Mouse (Mus musculus) neural tube, embryonic 14.5 days (tissue): ENCODE data around the gene Gramd2. TPM values are rescaled to one million over a fixed set of nuclear protein-coding genes. Genes with fewer than 3 reads are reported as not detected.

Source experiments
- ATAC-seq: fragments of 200-750 bp; cut with Nextera tagmentation; 2 replicates; pipeline ENCODE4 v1.8.0; 2017; ENCODE audit warnings: low read depth, mild to moderate bottlenecking, moderate TSS enrichment, moderate library complexity
- H3K27ac ChIP-seq: fragments of 300-500 bp; sonication (generic); 2 replicates; pipeline ENCODE4 v1.5.1; 2014; ENCODE audit warnings: low read depth, mild to moderate bottlenecking, control low read depth, low read length, moderate library complexity, mixed read lengths
- H3K27me3 ChIP-seq: fragments of 300-500 bp; sonication (generic); 2 replicates; pipeline ENCODE4 v1.6.1; 2014; ENCODE audit warnings: low read length; ENCODE audit not compliant: control insufficient read depth, insufficient read depth
- H3K36me3 ChIP-seq: fragments of 300-500 bp; sonication (generic); 2 replicates; pipeline ENCODE4 v1.6.1; 2014; ENCODE audit warnings: low read length, mixed read lengths; ENCODE audit not compliant: control insufficient read depth, insufficient read depth
- H3K4me1 ChIP-seq: fragments of 300-500 bp; sonication (generic); 2 replicates; pipeline ENCODE4 v1.6.1; 2014; ENCODE audit warnings: low read length; ENCODE audit not compliant: control insufficient read depth, insufficient read depth
- H3K4me2 ChIP-seq: fragments of 300-500 bp; sonication (generic); 2 replicates; pipeline ENCODE4 v1.6.1; 2014; ENCODE audit warnings: mild to moderate bottlenecking, low read depth, low read length, control low read depth
- H3K4me3 ChIP-seq: fragments of 300-500 bp; sonication (generic); 2 replicates; pipeline ENCODE4 v1.5.1; 2014; ENCODE audit warnings: low read depth, low read length, control low read depth, mixed read lengths
- H3K9ac ChIP-seq: fragments of 300-500 bp; sonication (generic); replicated peaks from 2 replicates; pipeline ENCODE4 v1.6.1; 2014; ENCODE audit warnings: low read depth, mild to moderate bottlenecking, control low read depth, low read length, mixed read lengths
- H3K9me3 ChIP-seq: fragments of 300-500 bp; sonication (generic); 2 replicates; pipeline ENCODE4 v1.6.1; 2016; ENCODE audit warnings: low read length; ENCODE audit not compliant: control insufficient read depth
- WGBS: fragments of 180-500 bp; shearing (Covaris S2); extraction: QIAGEN DNeasy Blood & Tissue Kit; methylation state at CpG from one replicate; pipeline ENCODE4 v1.1.7; 2014; 5-methylcytosine and 5-hydroxymethylcytosine counted together
- polyA plus RNA-seq: library from polyadenylated mRNA; unstranded; fragments of >200 nt; fragmentation: Nextera tagmentation; extraction: Ambion mirVana; gene quantifications from 2 replicates; pipeline ENCODE4 v1.2.1, GENCODE M21; 2014

Gramd2 gene
- polyA plus RNA-seq, 1 experiment from 2014 or later, result 6.0 TPM

DNA sequence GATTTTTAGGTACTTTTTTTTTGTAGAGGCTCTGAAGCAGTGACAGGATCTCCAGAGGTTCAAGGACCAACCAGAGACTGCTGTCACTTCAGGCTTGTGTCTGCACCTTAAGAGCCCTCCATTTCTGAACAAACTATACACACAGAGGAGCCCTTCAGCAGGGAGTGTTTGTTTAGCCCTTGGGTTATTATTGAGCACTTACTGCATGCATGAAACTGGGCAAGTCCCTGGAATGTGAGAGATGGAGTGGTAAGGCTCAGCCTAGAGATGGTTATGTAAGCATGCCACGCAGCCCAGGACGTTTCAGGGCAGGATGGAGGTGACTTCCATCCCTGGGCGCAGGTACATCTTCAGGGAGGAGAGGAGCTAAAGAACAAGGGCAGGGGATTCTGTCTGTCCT is 16.4 kb downstream of the Gramd2 start:
- H3K9me3 ChIP-seq, result no peaks in the 10 kb centered on the region
- H3K4me1 ChIP-seq, result peaks cover 5% of the 10 kb centered on the region; the same call in 1 of the 2 replicates
- no peaks in the 10 kb centered on the region for H3K27me3 ChIP-seq
- H3K36me3 ChIP-seq, result no peaks in the 10 kb centered on the region
- no peak overlapping the region for H3K27ac ChIP-seq
- H3K9ac ChIP-seq, result no peak overlapping the region
- H3K4me3 ChIP-seq, result no peak overlapping the region
- WGBS, result 89% methylated on average over 3 of the region's 3 CpGs
- H3K4me2 ChIP-seq, result no peak overlapping the region
- ATAC-seq, result no peak

DNA sequence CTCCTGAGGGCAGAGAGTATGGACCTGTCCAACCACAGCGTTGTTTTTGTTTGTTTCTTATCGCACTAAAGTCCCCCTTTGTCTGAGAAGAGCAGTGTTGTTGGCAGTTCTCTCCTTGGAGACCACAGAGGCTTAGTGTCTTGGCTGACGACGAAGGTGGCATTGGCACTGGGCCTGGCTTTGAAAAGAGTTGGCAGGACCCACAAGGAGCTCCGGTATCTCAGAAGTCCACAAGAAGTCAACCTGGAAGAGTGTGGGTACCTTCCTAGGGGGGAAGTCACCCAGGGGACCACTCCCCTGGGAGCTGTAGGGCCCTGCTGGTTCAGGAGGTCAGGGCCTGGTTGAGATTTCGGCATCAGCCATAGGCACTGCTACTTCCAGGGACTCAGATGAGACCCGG is 21.1 kb downstream of the Gramd2 start:
- Histone ChIP-seq H3K4me3 (no peak overlapping the region), H3K4me1 (no peaks in the 10 kb centered on the region), H3K27me3 (no peaks in the 10 kb centered on the region), H3K36me3 (no peaks in the 10 kb centered on the region), H3K27ac (no peak overlapping the region), H3K4me2 (no peak overlapping the region), H3K9ac (no peak overlapping the region), H3K9me3 (no peaks in the 10 kb centered on the region)
- WGBS, result 85% methylated on average over 7 of the region's 7 CpGs
- no peak for ATAC-seq

DNA sequence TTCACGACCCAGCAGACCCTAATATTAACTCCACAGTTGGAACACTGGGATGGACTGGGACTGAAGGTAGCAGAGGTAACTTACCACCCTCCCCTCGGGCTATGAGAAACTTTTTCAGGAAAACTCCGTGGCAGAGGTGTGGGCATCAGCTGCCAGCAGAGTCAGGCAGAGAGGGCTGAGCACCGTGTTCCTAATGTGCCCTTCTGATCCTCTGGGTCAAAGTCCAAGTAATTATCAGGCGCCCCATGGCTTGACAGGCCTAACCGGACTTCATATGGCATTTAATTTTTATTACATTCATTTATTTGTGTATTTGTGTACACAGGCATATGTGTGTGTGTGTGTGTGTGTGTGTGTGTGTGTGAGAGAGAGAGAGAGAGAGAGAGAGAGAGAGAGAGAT is 23.2 kb downstream of the Gramd2 start:
- no peaks in the 10 kb centered on the region for H3K27me3 ChIP-seq
- no peak for ATAC-seq
- no peak overlapping the region for H3K4me2 ChIP-seq
- no peaks in the 10 kb centered on the region for H3K4me1 ChIP-seq
- 84% methylated on average over 6 of the region's 6 CpGs for WGBS
- H3K4me3 ChIP-seq, result no peak overlapping the region
- no peak overlapping the region for H3K27ac ChIP-seq
- H3K9ac ChIP-seq, result no peak overlapping the region
- no peaks in the 10 kb centered on the region for H3K9me3 ChIP-seq
- H3K36me3 ChIP-seq, result no peaks in the 10 kb centered on the region

- no peak overlapping the region for H3K27ac ChIP-seq
- no peaks in the 10 kb centered on the region for H3K36me3 ChIP-seq
- no peak for ATAC-seq
- no peak overlapping the region for H3K4me3 ChIP-seq
- no peaks in the 10 kb centered on the region for H3K4me1 ChIP-seq
- H3K4me2 ChIP-seq, result no peak overlapping the region
- H3K9me3 ChIP-seq, result no peaks in the 10 kb centered on the region
- WGBS, result 75% methylated on average over 10 of the region's 10 CpGs
- H3K27me3 ChIP-seq, result no peaks in the 10 kb centered on the region
- H3K9ac ChIP-seq, result no peak overlapping the region
These were observed 27.2 kb downstream of the Gramd2 start for GRCm38 (mm10) chr9:59706850-59707825.

GRCm38 (mm10) chr9:59709225-59709624 is 29.3 kb downstream of the Gramd2 start:
- H3K27me3 ChIP-seq, result no peaks in the 10 kb centered on the region
- 70% methylated on average over 3 of the region's 3 CpGs for WGBS
- H3K4me2 ChIP-seq, result no peak overlapping the region
- no peaks in the 10 kb centered on the region for H3K36me3 ChIP-seq
- no peak for ATAC-seq
- no peaks in the 10 kb centered on the region for H3K9me3 ChIP-seq
- no peak overlapping the region for H3K4me3 ChIP-seq
- no peak overlapping the region for H3K9ac ChIP-seq
- no peak overlapping the region for H3K27ac ChIP-seq
- H3K4me1 ChIP-seq, result no peaks in the 10 kb centered on the region

- no peak overlapping the region for H3K4me3 ChIP-seq
- no peak for ATAC-seq
- H3K4me2 ChIP-seq, result no peak overlapping the region
- H3K9ac ChIP-seq, result no peak overlapping the region
- H3K9me3 ChIP-seq, result no peaks in the 10 kb centered on the region
- H3K27me3 ChIP-seq, result no peaks in the 10 kb centered on the region
- H3K36me3 ChIP-seq, result no peaks in the 10 kb centered on the region
- H3K4me1 ChIP-seq, result no peaks in the 10 kb centered on the region
- H3K27ac ChIP-seq, result no peak overlapping the region
- WGBS, result 82% methylated on average over 7 of the region's 7 CpGs
These were observed 36.4 kb downstream of the Gramd2 start for GRCm38 (mm10) chr9:59716275-59716898.

- no peak for ATAC-seq
- H3K4me2 ChIP-seq, result no peak overlapping the region
- no peak overlapping the region for H3K9ac ChIP-seq
- WGBS, result 90% methylated on average over 4 of the region's 4 CpGs
- no peak overlapping the region for H3K27ac ChIP-seq
- H3K27me3 ChIP-seq, result no peaks in the 10 kb centered on the region
- H3K4me3 ChIP-seq, result no peak overlapping the region
- H3K36me3 ChIP-seq, result no peaks in the 10 kb centered on the region
- peaks cover 1% of the 10 kb centered on the region for H3K4me1 ChIP-seq
- no peaks in the 10 kb centered on the region for H3K9me3 ChIP-seq
These were observed 38.3 kb downstream of the Gramd2 start for GRCm38 (mm10) chr9:59718237-59718636.

DNA sequence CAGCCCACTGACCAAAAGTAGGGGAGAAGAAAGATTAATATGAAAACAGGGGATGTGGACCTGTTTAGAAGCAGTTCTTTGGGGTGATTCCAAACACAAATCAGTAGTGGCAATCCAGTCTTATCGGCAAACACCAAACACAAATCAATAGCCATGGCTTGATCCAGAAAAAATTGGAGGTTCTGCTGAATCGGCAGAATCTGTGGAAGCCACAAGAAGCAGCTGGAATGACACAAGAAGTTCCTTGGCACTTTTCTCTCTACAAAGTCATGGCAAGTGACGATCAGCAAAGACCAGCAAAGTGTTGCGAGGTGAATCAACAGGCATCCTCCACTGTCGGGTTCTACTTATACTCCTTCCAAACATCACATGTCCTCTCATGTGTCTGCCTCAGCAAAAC is 41.2 kb downstream of the Gramd2 start:
- Histone ChIP-seq H3K27ac (no peak overlapping the region), H3K27me3 (no peaks in the 10 kb centered on the region), H3K36me3 (no peaks in the 10 kb centered on the region), H3K4me2 (no peak overlapping the region), H3K4me1 (peaks cover 10% of the 10 kb centered on the region), H3K9ac (no peak overlapping the region), H3K9me3 (no peaks in the 10 kb centered on the region), H3K4me3 (no peak overlapping the region)
- ATAC-seq, result no peak
- 89% methylated on average over 5 of the region's 5 CpGs for WGBS

DNA sequence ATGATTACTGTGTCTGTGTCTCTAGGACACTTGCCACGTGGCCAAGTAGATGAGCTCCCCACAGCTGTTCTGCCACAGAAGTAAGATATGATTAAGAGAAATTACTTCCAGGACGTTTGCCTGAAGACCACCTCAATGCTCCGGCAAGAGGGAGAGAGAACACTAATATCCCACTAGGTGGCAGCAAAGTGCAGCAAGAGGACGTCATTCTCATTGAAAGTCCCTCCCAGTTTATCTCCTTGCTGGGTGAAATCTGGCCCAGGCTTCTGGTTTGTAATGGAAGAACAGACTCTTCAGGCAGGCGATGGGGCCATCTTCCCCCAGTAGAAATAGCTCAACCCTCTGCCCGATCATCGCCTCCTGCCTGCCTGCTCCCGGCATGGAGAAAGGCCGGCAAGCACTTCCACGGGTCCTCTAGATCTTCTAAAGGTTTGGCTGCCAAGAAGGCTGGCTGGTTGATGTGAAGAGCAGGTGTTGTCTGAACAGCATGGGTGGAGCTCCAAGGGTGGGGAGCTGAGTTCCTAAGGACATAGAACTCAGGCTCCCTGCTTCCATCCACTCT is 43.2 kb downstream of the Gramd2 start:
- ATAC-seq, result peak; percentile 65; the same call in 1 of the 2 replicates

More for the DNA sequence above, 43.2 kb downstream of the Gramd2 start:
- Histone ChIP-seq H3K4me2 (peak overlapping the region; percentile 34; the same call in 1 of the 2 replicates), H3K27ac (no peak overlapping the region), H3K9ac (peak overlapping the region; percentile 50; the same call in 1 of the 2 replicates), H3K9me3 (no peaks in the 10 kb centered on the region), H3K4me1 (peaks cover 10% of the 10 kb centered on the region), H3K27me3 (no peaks in the 10 kb centered on the region), H3K4me3 (no peak overlapping the region), H3K36me3 (no peaks in the 10 kb centered on the region)
- WGBS, result 22% methylated on average over 10 of the region's 10 CpGs
